Mouse (Mus musculus): ENCODE data around the gene Nif3l1. TPM values are rescaled to one million over a fixed set of nuclear protein-coding genes. Genes with fewer than 3 reads are reported as not detected.
A peak's percentile ranks its signal among the peaks of the same experiment; 100 is the strongest.

The Nif3l1 gene
- 22.2 and 22.5 TPM in 2 replicates for polyA plus RNA-seq (2012; rRNA removed)

DNA sequence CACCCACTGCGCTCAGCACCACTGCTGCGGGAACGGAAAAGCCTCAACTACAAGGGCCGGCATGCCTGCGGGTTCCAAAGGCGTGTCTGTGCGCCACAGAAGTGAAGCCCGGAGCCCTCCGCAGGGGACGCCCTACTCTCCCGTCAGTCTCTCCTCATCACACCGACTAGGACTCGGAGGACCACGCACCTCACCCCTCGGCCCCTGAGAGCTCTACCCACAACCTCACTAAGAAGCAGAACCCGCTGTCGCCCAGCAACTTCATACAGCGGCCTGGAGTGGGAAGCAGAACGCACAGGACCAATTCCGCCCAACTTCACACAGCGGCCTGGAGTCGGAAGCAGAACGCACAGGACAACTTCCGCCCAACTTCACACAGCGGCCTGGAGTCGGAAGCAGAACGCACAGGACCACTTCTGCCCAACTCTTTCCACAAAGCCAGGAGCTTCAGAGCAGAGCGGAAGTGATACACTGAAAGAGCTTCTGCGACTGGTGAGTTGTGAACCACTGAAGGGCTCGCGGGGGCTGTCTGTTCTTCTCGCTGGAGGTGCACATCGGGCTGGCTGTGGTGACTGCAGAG is at the start of gene Nif3l1, which contains the start of gene Ppil3:
Gene Nif3l1, plus strand, starts transcription at position 9 of the 580 bp plus-strand sequence.
Gene Ppil3, minus strand, starts transcription at position 344 of the 580 bp plus-strand sequence.
- DNase-seq (ENCODE audit: low spot score) = peak; percentile 74

DNA sequence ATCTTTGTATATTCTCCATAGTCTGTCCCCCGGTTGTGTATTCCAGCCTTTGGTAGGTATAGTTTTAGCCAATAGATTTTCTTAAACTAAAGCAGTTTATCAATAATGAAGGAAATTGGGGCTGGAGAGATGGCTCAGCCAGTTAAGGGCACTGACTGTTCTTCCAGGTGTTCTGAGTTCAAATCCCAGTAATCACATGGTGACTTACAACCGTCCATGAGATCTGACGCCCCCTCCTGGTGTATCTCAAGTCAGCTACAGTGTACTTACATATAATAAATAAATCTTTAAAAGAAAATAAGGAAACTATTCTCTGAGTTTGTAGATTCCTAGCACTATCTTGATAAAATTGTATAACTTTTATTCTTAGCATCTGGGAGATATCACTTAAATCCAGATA is 49.6 kb upstream of the Nif3l1 start:
- no peak for DNase-seq (ENCODE audit: low spot score)

DNA sequence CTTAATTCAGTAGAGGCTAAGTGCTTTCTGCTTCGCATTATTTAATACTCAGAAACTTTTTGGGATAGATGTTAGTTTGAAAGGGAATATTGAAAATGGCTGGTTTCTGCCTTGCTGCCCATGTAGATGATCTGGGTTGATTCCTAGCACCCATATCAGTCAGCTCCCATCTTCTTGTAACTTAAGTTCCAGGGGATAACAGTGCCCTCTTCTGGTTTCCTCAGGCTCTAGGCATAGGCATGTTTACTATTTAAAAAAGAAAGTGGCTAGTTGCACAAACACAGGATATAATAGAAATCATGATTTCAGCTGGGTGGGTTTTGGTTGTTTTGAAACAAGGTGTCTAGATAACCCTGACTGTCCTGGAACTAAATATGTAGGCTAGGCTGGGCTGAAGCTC is 48.8 kb upstream of the Nif3l1 start:
- DNase-seq (ENCODE audit: low spot score) = no peak

DNA sequence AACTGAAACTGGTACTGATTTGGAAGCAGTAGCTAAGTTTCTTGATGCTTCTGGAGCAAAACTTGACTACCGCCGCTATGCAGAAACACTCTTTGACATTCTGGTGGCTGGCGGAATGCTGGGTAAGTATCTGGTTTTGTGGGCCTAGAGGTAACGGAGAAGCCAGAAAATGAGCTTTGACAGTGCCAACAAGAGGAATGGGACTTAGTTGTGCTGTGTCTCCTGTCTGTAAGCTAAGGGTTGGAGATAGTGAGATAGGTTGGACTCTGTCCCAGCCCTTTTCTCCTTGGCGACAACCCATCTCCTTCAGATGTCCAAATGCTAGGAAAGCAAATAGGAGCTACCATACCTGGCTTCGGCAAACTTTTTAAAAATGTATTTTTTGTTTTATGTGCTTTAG is 47.2 kb upstream of the Nif3l1 start:
- no peak for DNase-seq (ENCODE audit: low spot score)

DNA sequence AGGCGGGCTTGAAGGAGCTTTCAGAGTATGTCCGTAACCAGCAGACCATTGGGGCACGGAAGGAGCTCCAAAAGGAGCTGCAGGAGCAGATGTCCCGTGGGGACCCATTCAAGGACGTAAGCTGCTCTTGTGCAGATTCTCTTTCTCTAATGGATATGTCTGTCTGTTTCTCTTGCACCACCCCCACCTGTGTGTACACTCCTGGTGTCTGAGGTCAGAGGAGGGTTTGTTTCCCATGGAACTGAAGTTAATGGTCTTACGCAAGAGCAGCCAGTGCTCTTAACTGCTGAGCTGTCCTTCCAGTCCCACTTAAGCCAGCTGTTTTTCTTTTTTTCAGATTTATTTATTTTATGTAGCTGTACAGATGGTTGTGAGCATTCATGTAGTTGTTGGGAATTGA is 43.6 kb upstream of the Nif3l1 start:
- no peak for DNase-seq (ENCODE audit: low spot score)

DNA sequence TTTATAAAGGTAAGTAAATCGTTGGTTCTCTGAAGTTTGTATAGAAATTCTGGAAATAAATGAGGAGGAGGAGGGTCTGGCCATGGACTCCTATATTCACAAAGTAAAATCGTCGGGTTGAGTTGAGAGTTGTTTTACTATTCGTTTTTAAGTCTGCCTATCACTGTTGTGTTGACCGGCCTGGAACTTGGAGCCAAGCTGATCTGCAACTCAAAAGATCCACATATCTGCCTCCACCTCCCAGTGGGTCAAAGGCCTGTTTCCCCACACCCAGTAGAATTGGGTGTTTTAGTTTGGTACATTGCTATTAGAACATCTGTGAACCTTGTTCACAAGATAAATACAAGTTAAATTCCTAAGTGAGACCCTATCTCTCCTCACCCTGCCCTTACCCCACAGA is 41.2 kb upstream of the Nif3l1 start:
- DNase-seq (ENCODE audit: low spot score) = no peak

DNA sequence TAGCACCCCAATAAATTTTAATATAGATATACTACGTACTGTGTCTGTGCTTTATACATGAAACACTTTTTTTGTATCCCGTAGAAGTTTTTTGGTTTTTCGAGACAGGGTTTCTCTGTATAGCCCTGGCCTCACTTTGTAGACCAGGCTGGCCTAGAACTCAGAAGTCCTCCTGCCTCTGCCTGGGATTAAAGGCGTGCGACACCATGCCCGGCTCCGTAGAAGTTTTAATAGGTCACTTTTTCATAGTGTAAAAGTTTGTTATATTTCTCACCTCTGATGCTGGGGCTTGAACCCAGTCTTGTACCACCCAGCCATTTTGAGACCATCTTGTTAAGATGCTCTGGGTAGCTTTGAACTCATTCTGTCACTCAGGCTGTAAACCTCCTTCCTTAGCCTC is 37.6 kb upstream of the Nif3l1 start:
- DNase-seq (ENCODE audit: low spot score) = no peak

DNA sequence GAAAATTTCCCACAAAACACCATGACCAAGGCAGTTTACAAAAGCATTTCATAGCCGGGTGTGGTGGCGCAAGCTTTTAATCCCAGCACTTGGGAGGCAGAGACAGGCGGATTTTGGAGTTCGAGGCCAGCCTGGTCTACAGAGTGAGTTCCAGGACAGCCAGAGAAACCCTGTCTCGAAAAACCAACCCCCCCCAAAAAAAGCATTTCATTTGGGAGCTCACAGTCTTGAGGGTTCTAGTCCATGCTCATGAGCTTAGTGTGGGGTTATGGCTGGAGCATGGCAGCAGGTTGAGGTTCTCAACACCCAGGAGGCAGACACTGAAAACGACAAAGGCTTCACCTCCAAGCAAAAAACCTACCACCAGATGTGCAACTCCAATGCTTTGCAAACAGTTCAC is 36.8 kb upstream of the Nif3l1 start:
- DNase-seq (ENCODE audit: low spot score) = no peak

DNA sequence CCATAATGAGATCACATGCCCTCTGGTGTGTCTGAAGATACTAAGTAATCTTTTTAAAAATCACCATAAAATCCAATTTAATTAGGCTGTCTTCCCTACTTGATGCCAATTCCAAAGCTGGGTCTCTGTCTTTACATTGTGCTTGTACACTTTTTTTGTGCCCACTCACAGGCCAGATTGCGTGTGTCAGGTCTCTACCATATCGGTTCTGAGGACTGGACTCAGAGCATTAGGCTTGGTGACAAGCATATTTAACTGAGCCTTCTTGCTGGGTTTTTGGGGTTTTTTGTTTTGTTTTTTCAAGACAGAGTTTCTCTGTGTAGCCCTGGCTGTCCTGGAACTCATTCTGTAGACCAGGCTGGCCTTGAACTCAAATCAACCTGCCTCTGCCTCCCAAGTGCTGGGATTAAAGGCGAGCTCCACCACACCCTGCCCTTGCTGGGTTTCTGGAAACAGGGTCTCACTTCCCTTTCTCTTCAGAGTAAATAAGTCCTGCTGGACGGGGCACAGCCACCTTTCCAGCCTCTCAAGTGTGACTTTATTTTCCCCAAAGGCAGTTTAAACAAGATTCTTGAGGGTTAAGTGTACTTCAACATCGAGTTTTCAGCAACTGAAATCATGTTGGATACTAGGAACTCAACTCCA is 35.3 kb upstream of the Nif3l1 start:
- DNase-seq (ENCODE audit: low spot score) = no peak

DNA sequence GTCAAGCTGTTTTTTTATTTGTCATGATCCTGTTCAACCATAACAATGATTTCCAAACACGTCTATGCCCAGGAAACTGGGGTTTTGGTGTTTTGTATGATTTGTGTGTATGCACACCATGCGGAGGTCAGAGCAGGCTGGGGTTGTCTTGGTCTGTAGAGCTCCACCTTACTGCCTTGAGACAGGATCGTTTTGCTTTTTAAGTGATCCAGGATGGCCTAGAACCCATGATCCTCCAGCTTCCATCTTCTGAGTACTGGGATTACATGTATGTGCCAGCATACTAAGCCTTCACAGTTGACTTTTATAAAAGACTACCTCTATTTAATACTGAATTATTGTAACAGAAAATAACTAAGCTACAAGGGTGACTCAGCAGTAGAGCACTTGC is 34.8 kb upstream of the Nif3l1 start:
- no peak for DNase-seq (ENCODE audit: low spot score)

DNA sequence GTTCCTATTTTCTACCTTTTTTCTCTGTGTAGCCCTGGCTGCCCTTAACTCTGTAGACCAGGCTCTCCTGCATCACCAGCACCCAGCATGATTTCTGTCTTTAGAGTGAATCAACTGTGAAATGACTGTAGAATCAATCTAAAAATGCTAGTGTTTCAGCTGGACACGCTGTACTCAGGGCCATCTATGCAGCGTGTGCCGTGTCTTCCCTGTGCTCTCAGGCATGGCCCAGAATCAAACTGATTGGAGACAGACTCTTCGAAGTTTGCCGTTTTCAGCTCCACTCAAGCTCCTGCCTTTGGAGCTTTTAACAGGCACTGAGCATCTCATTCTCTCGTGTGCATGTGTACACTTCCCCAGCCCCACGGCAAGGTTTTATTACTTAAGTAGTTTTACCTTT is 34.2 kb upstream of the Nif3l1 start:
- no peak for DNase-seq (ENCODE audit: low spot score)

DNA sequence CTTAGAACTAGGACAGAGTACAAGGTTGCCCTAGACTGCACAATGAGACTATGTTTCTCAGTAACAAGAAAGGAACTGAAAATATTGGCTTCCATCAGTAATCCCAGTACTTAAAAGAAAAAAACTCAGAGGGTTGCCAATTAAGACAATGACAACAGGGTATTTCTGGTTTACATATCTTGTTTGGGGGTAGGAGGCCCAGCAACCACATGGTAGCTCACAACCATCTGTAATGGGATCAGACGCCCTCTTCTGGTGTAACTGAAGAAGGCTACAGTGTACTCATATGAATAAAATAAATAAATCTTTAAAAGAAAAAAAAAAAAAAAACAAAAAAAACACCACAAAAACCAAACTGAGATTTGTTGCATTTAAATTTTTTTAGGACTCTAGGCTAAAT is 29.5 kb upstream of the Nif3l1 start:
- DNase-seq (ENCODE audit: low spot score) = no peak

DNA sequence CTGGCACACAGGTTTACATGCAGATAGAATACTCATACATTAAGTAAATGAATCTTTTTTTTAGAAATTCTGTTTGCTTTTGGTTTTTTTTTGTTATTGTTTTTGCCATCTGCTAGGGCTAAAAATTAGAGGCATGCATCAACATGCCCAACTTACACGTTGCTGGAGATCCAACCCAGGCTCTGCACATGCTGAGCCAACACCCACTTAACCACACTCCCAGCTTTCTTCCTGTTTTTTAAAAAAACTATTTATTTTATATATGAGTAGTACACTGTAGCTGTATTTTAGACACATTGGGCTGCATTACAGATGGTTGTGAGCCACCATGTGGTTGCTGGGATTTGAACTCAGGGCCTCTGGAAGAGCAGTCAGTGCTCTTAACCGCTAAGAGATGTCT is 28.9 kb upstream of the Nif3l1 start:
- DNase-seq (ENCODE audit: low spot score) = no peak

DNA sequence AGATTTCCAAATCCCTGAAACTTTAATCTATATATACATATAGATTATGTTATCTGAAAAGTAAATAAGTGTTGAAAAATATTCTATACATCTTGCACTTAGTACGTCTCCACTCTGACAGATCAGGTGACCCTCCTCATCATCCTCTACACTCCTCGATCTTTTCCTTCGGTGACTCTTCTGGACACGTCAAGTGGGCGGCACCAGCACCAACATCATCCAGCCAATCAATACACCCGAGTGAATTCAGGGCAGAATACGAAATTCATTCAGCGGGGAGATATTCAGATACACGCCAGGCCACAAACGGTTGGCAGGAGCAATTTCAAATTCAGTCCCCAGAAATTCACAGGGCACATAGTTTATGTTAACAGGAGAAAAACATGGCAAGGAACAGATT is 24.9 kb upstream of the Nif3l1 start:
- no peak for DNase-seq (ENCODE audit: low spot score)

DNA sequence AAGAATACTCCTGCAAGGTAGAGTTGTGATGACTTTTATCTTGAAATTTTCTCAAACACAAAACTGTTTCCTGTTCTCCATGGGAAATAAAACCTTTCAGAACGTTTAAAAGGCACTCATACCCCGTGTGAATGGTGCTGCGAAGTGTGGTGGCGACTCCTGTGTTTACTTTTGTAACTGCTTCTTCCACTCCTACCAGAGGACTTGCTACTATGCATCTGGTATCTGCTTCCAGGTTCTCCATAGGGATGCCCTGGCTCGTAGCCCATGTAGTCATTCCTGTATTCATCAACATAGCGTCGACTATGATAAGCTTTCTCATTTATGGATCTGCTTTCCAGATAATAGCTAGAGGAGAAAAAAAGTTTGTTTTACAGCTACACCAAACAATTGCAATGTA is 24.0 kb upstream of the Nif3l1 start:
- DNase-seq (ENCODE audit: low spot score) = no peak

DNA sequence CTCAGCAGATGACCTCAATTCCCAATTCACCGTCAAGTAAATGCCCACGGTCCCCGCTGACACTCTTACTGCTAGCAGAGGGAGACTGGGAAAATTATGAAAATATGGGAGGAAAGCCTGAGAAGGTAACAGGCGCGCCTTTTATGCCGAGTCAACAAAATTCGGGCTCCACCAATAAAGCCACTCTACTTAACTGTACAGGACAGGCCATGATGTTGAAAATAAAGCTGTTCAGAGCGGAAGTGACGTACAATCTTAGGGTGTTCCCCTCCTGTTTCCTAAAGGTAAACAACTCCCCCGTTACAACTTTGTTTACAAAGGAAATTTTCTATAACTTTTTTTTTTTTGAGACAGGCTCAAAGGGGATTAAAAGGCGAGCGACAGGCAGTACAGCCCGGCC is 22.1 kb upstream of the Nif3l1 start:
- no peak for DNase-seq (ENCODE audit: low spot score)

DNA sequence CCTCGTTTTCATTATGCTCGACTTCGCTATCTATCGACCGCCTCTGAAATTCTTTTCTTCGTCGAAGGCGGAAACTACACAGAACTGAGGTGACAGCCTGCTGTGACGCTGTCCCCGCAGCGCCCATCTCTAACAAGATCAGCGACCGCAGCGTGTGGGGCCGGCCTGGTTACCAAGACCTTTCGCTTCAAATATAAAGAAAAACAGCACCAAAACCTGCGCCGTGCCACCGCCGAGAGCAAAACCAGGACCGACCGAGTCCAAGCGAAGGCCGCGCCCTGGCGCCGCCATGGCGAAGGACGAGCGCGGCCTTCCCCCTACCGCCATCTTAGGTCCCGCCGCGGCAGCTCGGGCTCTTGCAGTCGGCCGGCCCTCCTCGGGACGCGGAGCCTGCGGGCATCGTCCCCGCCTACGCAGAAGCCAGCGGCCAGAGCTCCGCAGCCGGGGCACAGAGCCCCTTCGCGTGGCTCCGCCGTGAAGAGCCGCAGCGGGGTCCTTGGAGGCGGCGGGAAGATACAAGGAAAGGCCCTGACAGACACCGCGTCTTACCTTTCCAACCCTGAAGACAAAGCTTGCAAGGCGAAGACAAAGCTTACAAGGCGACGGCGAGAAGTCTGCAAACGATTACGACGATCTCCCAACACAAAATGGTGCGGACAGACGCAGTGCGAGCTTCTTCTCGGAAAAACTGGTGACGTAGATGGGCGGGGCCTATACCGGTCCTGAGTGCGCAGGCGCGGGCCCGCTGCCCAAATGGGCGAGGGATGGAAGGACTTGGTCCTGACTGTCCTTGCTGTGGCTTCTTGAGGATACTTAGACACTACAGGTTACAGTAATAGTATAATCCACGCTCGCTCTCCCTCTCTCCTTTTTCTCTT is 21.3 kb upstream of the Nif3l1 start, which contains the start of gene Clk1:
Gene Clk1, minus strand, starts transcription at position 696 of the 878 bp plus-strand sequence.
- peak; percentile 94 for DNase-seq (ENCODE audit: low spot score)

DNA sequence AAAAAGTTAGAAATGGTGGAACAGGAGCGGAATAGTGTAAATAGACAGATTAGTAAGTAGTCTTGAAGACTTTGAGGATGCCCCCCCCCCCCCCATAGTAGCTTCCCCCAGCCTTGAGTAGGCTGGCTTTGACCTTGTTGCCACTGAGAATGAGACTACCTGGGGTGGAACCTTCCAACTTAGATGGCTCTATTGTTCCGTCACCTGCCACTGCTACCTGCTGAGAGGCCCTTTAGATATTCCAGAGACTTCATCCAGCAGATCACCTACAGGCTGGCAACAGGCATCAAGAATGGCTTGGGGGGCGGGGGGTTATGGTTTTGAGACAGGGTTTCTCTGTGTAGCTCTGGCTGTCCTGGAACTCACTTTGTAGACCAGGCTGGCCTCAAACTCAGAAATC is 20.4 kb upstream of the Nif3l1 start:
- DNase-seq (ENCODE audit: low spot score) = no peak

DNA sequence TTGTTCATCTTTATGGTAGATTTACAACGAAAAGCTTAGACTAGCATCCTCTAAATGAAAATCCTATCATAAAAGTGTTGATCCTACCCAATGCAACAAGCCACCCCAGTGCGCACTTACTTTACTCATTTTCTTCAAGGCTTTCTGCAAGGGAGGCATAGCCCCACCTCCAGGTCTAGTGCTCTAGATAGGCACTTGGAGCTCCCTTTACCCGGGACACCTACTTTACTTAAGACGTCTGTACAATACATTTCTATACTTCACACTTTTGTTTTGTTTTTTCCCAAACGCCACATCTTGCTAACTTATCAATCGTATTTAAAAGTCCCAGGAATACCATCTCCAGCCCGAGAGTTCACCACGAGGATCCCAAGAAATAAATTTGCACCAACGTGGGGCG is 260 bp upstream of the Nif3l1 start:
- no peak for DNase-seq (ENCODE audit: low spot score)

DNA sequence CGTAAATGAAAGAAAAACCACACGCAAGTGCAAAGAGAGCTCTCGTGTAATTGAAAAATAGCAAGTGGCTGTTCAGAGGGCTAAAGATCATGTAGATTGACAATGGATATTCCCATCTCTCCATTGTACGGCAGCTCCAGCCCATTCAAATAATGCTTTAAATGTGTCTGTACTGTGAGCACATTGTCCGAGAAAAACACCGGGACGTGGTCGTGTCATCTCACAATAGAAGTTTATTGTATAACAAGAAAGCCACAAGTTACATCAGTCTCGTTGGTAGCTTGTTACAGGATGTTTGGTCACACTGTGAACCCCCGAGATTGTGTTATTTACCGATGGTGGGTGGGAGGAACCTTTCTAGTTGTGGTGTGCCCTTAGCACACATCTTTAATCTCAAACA is 910 bp downstream of the Nif3l1 start:
- DNase-seq (ENCODE audit: low spot score) = no peak

DNA sequence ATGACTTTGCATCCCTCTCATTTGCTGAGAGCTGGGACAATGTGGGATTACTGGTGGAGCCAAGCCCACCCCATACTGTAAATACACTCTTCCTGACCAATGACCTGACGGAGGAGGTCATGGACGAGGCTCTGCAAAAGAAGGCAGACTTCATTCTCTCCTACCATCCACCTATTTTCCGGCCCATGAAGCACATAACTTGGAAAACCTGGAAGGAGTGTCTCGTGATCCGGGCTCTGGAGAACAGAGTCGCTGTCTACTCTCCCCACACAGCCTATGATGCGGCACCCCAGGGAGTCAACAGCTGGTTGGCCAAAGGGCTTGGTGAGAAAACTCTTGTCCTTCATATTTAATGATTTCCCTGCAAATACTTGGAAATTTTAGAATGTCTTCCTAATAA is 2.8 kb downstream of the Nif3l1 start:
- DNase-seq (ENCODE audit: low spot score) = no peak

DNA sequence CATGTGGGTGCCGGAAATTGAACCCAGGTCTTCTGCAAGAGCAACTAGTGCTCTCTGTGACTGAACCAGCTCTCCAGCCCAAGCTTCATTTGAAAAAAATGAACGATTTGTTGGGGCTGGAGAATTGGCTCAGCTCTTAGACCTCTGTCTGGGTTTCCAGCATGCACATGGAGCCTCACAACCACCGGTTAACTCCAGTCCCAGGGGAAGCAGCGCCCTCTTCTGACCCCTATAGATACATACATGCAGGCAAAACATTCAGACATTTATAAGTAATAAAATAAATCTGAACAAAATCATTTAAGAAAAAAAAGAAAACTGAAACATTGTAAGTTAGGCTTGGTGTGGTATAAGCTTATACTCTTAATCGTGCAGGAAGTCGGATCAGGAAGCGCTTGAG is 3.4 kb downstream of the Nif3l1 start:
- DNase-seq (ENCODE audit: low spot score) = no peak

DNA sequence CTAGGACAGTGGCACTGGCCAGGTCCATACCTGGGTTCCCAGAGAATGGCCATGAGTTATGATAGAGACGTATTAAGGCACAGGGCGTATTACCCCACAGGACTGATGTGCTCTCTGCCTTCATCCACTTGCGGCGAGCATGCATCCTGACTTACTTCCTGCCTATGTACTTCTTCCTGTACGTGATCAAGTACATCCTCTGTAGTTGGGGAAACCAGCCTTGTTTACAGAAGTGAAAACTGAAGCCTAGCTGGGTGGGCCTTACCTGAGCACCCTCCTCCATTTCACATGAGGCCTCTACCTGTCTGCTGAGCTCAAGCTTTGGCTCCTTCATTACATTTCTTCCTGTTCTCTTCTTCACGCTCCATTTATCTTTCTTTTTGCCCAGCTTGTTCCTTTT is 9.4 kb downstream of the Nif3l1 start:
- DNase-seq (ENCODE audit: low spot score) = no peak
